Mouse (Mus musculus): ENCODE results near the gene Lmntd1.

- TF ChIP-seq CTCF (IDR thresholded peaks at IDR 0.05; ENCODE audit: low read depth) (no peak), EP300 (IDR thresholded peaks at IDR 0.05; ENCODE audit: low read depth) (no peak)
Measured at GRCm38 (mm10) chr6:145488251-145488650, 125.9 kb downstream of the Lmntd1 start.

Data from liver, postnatal 0 days (tissue).